Mouse (Mus musculus) mouse trophoblast stem cell (cell line): ENCODE results near the gene Bicd2.

ENCODE experiments used
- in situ Hi-C, 2 experiments: fragments of 300-500 bp; cut with MseI, MboI; formaldehyde crosslinking; loops; 2 replicates in 1 of 2; 3 replicates in 1 of 2; pipeline ENCODE4 v1.15.1; 2025

The Bicd2 gene

DNA sequence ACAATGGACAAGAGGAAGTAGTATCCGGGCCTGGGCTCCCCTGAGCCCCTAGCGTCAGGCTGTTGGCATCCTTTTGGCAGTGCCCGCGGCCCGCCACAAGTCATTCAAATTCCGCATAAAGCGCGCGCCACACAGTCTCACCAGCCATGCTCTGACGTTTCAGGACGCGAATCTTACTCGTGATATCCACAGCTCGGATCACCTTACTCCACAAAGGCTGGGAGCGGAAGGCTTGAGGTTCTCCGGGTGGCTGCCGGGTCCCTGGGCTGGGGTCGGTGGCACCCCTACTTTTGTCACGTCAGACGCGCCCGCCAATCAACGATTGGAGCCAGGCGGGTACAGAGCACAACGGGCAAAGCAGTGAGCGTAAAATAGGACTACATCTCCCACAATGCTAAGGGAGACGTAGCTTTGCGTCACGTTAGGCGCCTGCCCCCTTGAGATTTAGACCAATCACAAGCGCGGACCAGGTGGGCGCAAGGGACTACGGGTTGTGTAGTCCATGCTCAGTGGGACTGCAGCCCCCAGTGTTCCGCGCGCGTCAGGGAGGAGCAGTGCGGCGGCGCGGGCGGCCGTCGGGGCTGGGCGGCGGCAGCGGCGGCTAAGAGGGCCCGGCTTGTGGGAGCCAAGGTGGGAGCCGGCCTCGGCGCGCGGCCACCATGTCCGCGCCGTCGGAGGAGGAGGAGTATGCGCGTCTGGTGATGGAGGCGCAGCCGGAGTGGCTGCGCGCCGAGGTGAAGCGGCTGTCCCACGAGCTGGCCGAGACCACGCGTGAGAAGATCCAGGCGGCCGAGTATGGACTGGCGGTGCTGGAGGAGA, at the start of gene Bicd2:
Bicd2 (plus strand) TSS at position 574 of the 819 bp plus-strand sequence.
- in situ Hi-C loops, result no loop called here

DNA sequence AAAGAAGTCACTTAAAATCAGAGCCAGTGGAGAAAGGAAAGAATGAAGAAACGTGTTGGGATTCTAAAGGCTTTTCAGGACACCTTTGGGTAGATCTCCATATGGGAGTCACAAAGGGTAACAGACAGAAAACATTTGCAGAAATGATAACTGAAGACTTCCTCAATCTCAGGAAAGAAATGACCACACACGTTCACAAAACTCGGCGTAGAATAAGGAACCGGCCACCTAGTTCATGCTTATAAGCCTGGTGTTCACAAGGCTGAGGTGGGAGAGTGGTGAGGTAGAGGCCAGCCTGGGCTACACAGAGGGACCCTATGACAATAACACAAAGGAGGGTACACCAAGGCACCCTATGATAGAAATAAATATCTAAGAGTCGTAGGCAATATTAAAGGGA, 49.4 kb upstream of the Bicd2 start:
- in situ Hi-C loops, result no loop called here

DNA sequence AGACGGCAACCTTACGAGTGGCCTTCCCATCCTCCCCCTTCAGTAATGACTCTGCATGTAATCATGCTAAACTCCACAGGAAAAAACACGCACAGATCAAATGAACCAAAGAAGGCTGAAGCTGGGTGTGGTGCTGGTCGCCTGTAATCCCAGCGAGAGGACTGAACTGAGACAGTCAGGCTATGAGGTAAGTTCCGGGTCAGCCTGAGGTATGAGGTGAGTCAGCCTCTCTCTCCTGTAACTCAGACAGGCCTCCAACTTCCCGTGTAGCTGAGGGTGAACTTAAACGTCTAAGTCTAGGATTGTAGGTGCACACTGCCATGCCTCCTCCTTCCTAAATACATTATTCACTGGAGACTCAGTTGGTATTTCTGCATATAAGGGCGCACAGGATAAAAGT, 47.3 kb upstream of the Bicd2 start:
- in situ Hi-C loops, result no loop called here

DNA sequence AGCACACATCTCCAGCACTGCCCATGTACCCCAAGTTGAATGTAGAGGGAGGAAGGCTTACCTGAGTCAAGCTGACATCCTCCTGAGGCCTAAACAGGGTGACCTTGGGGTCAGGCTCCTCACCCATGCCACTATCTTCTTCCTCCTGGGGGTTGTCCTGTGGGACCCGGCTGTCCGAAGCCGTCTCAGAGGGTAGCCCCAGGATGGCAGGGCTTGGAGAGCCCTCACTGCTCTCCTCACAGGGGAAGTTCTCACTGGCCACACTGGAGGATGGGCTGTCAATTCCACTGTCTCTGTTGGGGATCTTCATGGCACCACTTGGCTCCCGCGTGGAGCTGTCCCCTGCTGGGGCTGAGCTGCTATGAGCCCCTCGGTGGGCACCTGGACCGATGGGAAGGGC, 45.1 kb upstream of the Bicd2 start:
- in situ Hi-C loops, result no loop called here

DNA sequence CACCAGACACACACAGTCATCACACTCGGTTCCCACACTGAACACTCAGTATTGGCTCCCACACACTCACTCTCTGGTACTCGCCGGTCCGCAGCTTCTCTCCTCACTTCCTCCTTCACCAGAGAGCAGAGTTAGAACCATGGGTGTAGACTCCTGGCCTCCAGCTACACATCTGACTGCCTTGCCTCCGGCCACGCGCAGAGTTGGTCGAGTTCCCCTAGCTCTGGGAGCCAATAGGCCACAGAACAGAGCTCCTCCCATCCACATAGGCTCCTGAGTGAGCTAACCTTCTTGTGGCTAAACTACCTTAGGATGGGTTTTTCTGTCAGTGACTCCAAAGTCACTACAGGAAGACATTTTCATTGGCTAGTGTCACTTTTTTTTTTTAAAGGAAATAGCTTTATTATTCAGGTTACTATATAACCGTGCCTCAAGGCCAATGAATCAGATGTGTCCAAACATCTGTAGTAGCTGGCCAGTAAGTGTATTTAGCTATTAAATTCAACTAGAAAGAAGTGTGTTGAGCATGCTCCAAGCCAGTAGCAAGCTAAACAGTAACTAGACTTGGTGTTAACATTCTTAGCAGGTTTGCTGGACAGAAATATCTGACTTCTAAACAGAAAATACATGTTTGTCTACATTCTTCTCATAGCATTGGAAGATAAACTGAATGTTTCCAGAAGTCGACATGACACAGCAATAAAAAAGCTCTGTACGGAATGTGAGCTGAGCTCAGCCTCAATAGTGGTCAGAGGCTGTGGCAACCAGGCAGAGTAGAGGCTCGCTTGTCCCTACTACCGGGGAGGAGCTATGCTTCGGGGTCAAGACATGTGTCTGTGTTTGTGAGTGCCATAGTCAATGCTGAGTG, 42.6 kb upstream of the Bicd2 start:
- in situ Hi-C loops, result no loop called here

DNA sequence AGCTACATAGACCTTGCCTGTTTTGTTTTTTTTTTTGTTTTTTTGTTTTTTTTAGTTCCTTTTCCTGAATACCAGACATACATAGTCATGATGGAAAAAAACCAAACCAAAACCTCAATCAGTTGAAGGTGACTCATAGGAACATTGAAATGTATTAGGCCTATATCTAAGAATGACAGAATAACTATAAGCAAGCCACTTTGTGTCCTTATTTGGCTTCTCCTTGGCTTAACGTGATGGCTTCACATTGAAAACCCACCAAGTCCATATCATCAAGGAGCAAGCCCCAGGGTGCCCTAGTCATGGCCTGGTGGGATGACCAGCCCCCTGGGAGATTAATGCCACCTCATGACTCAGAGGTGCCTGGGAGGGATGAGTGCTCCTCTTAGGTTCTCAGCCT, 40.6 kb upstream of the Bicd2 start:
- in situ Hi-C loops, result no loop called here

DNA sequence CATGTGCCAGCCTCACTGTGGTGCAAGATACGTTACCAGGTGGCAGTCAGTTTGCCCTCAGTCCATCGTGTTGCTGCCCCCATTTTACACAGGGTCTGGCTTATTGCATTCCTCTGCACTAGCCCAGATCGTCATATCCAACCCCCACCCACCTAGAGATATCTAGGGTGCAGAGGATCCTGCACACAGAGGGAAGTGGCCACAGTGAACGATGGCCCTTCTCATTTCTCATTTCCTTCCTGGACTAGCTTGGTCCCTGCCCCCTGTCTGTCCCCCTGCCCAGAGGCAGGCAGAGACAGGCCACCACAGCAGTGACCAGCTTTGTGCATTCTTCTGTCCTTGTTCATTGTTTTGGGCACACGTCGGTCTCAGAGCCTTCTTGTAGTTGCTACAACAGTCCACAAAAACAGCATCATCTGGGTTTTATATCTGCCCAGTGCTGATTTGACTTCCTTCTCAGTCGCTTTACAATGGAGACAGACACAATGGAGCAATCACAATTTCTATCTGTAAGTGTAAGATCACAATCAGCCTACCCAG, 34.5 kb upstream of the Bicd2 start:
- in situ Hi-C loops, result no loop called here

DNA sequence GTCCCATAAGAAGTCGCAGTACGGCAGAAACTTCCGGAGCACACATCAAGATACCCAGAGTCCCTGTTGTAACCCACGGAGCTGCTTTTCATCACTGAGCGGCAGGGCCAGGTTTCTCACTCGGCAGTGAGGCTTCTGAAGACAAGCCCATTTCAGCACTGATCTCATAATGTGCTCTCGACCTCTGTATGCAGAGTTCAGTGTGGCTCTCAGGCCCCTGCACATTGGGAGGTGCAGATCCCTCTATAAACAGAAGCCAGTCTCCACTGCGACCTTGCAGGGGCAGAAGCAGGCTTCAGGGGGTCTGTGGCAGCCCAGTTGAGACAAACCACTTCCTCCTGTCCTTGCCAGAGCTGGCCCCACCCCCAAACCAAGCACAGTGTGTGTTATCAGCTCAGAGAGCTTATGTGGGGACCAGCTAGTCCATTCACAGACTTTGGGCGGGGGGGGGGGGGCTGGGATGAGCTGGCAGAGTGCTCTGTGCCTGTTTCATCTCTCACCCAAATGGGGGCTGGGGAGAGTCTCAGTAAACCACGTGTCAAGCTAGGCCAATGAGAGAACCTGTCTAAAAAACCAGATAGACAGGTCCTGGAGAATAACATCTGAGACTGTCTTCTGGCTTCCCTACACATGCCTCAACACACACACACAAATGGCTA, 33.9 kb upstream of the Bicd2 start:
- in situ Hi-C loops, result no loop called here

DNA sequence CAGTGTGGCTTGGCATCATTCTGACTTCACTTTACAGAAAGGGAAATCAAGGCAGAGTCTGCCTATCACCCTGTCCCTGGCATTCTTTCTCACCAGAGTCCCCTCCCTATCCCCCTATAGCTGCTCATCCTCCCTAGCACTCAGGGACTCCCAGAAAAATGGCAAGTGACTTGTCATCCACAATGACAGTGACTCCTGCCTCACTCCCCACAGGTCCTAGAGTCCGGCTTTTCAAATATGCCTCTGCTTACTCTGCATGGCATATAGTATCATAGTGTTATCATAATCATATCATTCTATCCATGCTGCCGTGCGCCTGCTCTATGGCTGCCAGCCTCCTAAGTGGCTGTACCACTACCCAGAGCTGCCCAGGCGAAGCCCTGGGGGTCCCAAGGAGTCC, 33.2 kb upstream of the Bicd2 start:
- in situ Hi-C loops, result no loop called here

DNA sequence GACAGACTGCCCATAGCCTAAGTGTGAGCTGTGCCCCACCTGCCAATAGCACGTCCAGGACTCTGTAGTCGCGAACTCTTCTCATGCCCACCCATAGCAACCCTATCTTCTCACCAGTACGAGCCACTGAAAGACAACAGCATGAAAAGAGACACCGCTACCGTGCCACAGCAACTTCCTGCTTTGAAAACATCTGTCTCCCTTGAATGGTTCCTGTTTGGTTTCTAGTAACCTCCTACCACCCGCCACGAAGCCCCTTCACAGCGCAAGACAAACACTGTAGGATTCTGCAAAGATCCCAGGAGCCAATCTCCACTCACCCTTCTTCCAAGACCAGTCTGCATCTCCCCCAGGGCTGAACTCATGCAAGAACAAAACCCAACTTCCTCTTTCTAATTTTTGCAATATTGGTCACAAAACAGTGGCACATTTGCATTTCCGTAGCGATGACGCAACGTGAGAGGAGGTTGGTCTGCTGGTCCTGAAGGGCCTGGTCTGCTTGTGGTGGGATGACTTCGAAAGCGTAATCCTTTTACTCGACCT, 32.5 kb upstream of the Bicd2 start:
- in situ Hi-C loops, result no loop called here

DNA sequence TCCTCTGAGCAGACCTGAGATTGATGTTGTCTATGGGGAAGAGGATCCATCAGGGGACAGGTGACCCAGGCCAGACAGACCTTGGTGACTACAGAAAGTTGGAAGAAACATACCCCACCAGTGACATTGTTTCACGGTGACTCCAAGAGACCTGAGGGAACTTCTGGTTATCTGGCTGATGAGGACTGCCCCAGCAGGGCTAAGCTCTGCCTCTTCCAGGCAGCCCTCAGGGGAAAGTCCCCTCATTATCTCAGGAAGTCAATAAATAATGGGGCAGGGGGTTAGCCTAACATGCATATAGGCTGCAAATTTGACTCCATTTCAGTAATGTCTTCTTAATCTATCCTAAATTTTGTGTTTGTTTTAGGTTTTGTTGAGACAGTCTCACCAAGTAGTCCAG, 31.9 kb upstream of the Bicd2 start:
- in situ Hi-C loops, result no loop called here

DNA sequence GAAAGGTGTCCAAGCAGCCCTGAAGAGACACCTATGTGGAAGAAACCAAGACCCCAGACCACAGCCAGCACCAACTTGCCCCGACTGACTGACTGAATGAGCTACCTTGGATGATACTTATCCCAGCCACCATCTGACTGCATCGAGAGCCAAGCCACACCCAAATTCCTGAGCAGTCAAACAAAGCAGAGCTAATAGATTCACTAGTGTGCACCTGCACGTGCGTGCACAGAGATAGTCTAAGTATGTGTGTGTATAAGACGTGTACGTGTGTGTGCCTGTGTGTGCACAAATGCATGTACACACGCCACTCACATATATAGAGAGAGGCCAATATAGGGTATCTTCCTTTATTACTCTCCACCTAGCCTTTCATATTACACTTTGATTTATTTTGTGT, 29.7 kb upstream of the Bicd2 start:
- in situ Hi-C loops, result no loop called here

DNA sequence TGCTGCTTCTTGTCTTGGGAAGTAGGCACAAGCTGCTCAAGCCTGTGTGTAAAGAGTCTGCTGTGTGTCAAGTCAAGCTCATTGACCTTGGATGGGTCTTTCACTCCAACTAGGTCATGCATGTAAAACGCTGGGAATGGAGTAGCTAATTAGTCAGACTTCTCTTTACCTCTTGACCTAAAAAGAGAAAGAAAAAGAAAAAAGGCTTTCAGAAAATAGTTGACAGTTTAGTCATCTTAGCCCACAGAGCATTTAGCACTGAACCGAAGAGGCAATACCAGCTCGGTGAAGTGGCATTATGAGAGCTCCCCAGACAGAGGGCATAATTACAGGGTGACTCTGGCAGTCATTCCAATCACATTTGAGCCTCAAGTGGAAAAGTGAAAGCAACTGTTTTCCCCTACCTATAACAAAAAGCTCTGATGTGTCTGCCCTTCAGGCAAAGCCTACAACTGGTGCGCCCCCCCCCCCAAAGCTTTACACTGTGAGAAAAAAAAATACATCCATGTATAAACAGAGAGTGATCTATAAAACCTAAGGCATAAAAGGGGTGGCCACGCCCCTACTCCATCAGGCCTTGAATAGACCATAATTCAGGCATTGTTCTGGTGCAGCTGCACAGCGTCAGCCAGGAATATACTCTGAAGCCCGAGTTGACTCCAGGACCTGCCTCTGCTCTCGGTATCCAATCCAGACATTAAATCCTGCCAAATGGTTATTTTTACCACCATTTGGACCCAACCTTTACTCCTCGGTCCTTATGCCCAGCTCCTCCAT, 24.8 kb upstream of the Bicd2 start:
- in situ Hi-C loops, result no loop called here

DNA sequence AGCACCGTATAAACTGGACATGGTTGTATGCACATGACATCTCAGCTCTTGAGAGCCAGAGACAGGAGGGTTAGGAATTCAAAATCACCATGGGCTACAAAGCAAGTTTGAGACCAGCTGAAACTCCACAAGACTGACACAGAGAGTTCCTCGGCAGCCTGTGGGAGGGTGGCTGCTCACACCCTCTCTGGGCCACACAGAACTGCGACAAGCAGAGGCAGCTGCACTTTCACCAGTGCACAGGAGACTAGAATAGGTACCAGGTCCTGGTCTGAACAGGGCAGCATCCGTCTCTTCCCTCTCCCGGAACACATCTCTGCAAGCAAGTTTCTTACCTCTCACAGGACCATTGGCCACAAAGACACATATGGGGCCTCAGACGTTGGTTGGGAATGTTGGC, 23.9 kb upstream of the Bicd2 start:
- in situ Hi-C loops, result no loop called here

DNA sequence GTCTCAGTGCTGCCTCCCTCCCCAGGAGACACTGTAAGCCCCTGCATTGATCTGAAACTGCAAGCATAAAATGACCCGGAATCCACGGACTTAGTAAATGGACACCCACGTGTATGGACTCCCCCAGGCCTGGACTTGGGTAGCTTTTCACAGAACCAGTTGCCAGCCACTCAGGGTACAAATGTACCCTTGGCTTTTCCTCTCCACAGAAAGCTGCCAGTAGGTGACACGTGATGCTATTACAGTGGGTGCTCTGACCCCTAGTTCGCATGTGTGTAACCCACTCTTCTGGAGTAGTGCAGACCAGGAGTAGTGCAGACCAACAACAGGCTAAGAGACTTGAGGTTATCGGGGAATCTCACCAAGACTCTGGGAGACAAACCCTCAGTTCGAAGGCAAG, 23.5 kb upstream of the Bicd2 start:
- in situ Hi-C loops, result no loop called here

DNA sequence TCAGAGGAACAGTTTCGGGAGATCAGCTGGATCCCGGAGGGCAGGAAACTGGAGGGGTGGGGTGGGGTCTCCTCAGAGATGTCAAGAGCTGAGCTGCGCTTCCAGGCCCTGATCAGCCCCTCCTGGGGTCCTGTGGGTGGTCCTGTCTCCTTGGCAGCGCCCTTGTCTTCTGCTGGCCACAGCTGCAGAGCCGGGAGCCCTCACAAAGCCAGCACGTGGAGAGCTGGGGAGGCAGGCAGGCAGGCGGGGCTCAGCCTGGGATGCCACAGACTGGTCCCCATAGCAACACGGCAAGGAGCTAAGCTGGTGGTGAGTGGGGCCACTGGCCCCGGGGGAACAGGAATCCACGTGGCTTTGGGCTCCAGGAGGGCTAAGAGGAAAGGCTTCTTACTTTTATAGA, 21.3 kb upstream of the Bicd2 start, which contains the start of gene Fgd3:
Fgd3 (minus strand) TSS at position 272 of the 400 bp plus-strand sequence.
- in situ Hi-C loops, result no loop called here

DNA sequence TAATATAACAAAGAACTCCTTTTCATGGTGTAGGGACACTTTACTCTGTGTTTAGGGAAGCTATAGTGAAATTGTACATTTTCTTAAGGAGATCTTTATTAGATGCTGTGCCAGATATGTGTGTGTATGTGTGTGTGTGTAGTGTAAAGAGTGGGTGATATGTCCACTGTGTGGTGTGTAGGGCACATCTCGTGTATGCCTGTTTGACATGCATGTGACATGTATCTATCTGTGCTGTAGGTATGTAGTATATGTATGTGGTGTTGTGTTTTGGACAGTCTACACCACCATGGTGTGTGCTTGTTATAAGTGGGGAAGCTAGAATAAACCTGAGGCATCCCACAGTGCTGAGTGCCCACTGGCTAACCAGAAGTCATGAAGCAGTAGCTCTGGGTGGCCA, 20.9 kb upstream of the Bicd2 start:
- in situ Hi-C loops, result no loop called here

DNA sequence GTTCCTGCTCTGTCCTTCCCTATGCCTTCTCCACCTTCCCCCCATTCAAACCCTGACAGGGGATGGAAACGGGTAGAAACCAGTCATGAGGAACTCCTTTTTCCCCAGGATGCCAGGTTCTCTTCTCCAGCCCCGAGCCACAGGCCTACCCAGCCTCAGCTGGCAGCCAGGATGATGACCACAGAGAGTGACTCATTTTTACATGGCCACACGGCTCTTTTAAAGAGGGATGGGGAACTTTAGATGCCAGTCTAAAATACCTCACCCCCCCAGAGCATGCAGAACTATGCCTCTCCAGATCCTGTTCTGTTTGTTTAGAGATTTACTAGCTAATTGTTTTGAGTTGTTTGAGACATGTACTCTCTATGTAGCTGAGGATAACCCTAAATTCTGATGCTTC, 19.9 kb upstream of the Bicd2 start:
- in situ Hi-C loops, result no loop called here

DNA sequence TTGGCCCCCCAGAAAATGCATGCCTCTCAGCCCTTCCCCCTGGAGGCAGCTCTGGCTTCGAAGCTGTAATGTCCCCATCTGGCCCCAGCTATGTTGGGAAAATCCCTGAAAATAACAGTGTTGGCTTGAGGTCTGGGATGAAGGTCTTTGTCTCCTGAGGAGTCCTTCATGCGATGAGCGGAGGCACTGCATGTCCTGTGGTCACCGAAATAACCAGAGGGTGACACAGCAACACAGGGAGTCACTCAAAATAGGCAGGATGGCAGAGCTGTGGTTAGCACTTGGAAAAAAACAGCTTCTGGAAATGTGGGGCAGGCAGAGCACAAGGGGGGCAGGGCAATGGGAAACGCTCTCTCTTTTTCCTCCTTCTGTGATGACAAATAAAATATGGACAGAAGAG, 19.2 kb upstream of the Bicd2 start:
- in situ Hi-C loops, result no loop called here

DNA sequence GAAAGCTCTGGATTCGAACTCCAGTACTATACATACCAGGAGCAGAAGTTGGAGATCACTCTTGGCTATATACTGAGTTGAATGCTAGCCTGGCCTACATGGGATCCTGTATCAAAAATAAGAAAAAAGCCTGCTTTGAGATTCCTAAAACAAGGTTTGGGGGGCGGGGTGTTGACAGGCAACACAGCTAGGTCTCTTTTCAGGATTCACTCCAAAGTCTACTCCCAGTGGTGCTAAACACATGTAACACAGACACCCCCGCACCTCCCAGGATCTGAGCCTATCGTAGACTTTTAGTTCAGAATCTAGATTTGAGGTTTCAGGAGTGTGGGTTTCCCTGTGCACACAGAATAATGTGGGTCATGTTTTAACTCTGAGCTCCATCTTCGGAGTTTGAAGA, 18.6 kb upstream of the Bicd2 start:
- in situ Hi-C loops, result no loop called here

DNA sequence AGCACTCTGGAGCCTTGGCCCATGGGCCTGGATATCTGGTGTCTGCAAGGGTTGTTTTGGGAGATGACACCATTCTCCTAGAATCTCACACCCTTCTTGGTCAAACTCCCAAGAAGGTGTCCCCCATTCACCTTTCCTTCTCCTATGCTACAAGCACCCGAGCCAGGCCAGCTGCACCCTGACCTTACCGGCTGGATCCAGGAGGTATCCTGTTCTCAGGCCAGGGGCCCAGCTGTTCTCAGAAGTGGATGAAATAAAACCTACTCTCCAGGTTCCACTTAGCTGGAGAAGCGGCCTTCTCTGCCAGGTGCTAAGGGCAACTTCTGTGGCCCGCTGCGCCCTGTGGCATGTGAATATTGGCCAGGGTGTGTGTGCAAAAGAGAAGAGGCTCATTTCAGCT, 16.5 kb upstream of the Bicd2 start:
- in situ Hi-C loops, result no loop called here
